Mouse (Mus musculus) heart, adult 2 months (tissue): ENCODE data around the gene Fn3krp. TPM values are rescaled to one million over a fixed set of nuclear protein-coding genes. Genes with fewer than 3 reads are reported as not detected.

Experiments used
- DNase-seq, 2 experiments: peaks; one replicate each; pipeline ENCODE4 v3.0.0; 2021
- H3K27ac ChIP-seq: fragments of 200-600 bp; 2 replicates; pipeline ENCODE4 v1.8.1; 2022
- H3K27me3 ChIP-seq: fragments of 200-500 bp; 2 replicates; pipeline ENCODE4 v1.6.1; 2012; ENCODE audit warnings: mild to moderate bottlenecking, low read length, inconsistent platforms, mixed read lengths; ENCODE audit not compliant: control insufficient read depth, insufficient read depth
- H3K36me3 ChIP-seq: fragments of 200-500 bp; 2 replicates; pipeline ENCODE4 v1.6.1; 2012; ENCODE audit warnings: low read length, inconsistent platforms; ENCODE audit not compliant: control insufficient read depth, insufficient read depth
- H3K4me1 ChIP-seq: fragments of 200-500 bp; 2 replicates; pipeline ENCODE4 v1.6.1; 2011; ENCODE audit warnings: low read length; ENCODE audit not compliant: control insufficient read depth, insufficient read depth
- H3K4me3 ChIP-seq: fragments of 200-600 bp; 2 replicates; pipeline ENCODE4 v1.8.1; 2022
- H3K79me2 ChIP-seq: fragments of 200-500 bp; replicated peaks from 2 replicates; pipeline ENCODE4 v1.6.1; 2012; ENCODE audit warnings: mild to moderate bottlenecking, inconsistent platforms, low read length, moderate library complexity, mixed read lengths; ENCODE audit not compliant: control insufficient read depth, insufficient read depth
- H3K9ac ChIP-seq: fragments of 200-500 bp; 2 replicates; pipeline ENCODE4 v1.6.1; 2012; ENCODE audit warnings: low read depth, mild to moderate bottlenecking, control low read depth, inconsistent platforms, low read length, mixed read lengths
- CTCF ChIP-seq: fragments of 200-600 bp; IDR thresholded peaks from 2 replicates; pipeline ENCODE4 v1.8.1; 2022; ENCODE audit warnings: antibody characterized with exemption, mild to moderate bottlenecking, moderate library complexity
- EP300 ChIP-seq: fragments of 200-500 bp; IDR thresholded peaks from 2 replicates; pipeline ENCODE4 v1.6.1; 2011; ENCODE audit warnings: low read depth, low read length, control low read depth; ENCODE audit not compliant: insufficient read depth
- POLR2A ChIP-seq: fragments of 200-500 bp; IDR thresholded peaks from 2 replicates; pipeline ENCODE4 v1.6.1; 2011; ENCODE audit warnings: mild to moderate bottlenecking, low read depth, low read length, control low read depth; ENCODE audit not compliant: insufficient read depth
- whole genome bisulfite sequencing: fragments of 180-500 bp; shearing (Covaris S2); methylation state at CpG from one replicate; pipeline ENCODE4 v1.1.7; 2018; 5-methylcytosine and 5-hydroxymethylcytosine counted together
- intact Hi-C: fragments of 180-260 bp; cut with DNase I; formaldehyde crosslinking; loops from one replicate; pipeline ENCODE4 v1.15.1; 2025
- polyA plus RNA-seq: library from polyadenylated mRNA; depleted of rRNA; stranded (reverse); fragments of >200 nt; gene quantifications from 2 replicates; pipeline ENCODE4 v1.2.3, GENCODE M21; 2012
- total RNA-seq, 2 experiments: library from RNA; stranded (reverse); gene quantifications; 2 replicates each; pipeline ENCODE4 v1.2.3; 2021

Fn3krp gene
- total and polyA plus RNA-seq, 3 experiments: 6.2 to 7.1 (median 6.9) TPM

- 77% methylated on average over 5 of the region's 5 CpGs for WGBS
- Histone ChIP-seq H3K79me2 (no peaks in the 10 kb centered on the region), H3K27ac (no peak overlapping the region), H3K27me3 (no peaks in the 10 kb centered on the region), H3K4me1 (peaks cover 11% of the 10 kb centered on the region), H3K4me3 (no peak overlapping the region), H3K9ac (no peak overlapping the region), H3K36me3 (no peaks in the 10 kb centered on the region)
- no peak for TF ChIP-seq POLR2A
- no peak for TF ChIP-seq EP300
- no peak for TF ChIP-seq CTCF
- intact Hi-C loops: no loop called here
- DNase-seq: no peak
Measured at GRCm38 (mm10) chr11:121437236-121437635, 16.0 kb downstream of the Fn3krp start.

- no peaks in the 10 kb centered on the region for H3K79me2 ChIP-seq
- no peaks in the 10 kb centered on the region for H3K27me3 ChIP-seq
- 70% methylated on average over 5 of the region's 5 CpGs for WGBS
- no peak for DNase-seq
- no peak for TF ChIP-seq EP300
- no peak for TF ChIP-seq CTCF
- no peak for TF ChIP-seq POLR2A
- intact Hi-C loops: no loop called here
- no peaks in the 10 kb centered on the region for H3K36me3 ChIP-seq
- no peak overlapping the region for H3K4me3 ChIP-seq
- no peaks in the 10 kb centered on the region for H3K4me1 ChIP-seq
- H3K9ac ChIP-seq: no peak overlapping the region
- no peak overlapping the region for H3K27ac ChIP-seq
Measured at GRCm38 (mm10) chr11:121439686-121440292, 18.6 kb downstream of the Fn3krp start.

GRCm38 (mm10) chr11:121441653-121442052 is 20.5 kb downstream of the Fn3krp start:
- H3K9ac ChIP-seq: no peak overlapping the region
- no peaks in the 10 kb centered on the region for H3K79me2 ChIP-seq
- no peak for DNase-seq
- H3K36me3 ChIP-seq: no peaks in the 10 kb centered on the region
- H3K27ac ChIP-seq: no peak overlapping the region
- H3K4me3 ChIP-seq: no peak overlapping the region
- H3K27me3 ChIP-seq: no peaks in the 10 kb centered on the region
- no peaks in the 10 kb centered on the region for H3K4me1 ChIP-seq
- 85% methylated on average over 4 of the region's 4 CpGs for WGBS
- TF ChIP-seq EP300 (no peak), CTCF (no peak), POLR2A (no peak)
- intact Hi-C loops: no loop called here

- Histone ChIP-seq H3K4me1 (no peaks in the 10 kb centered on the region), H3K27me3 (no peaks in the 10 kb centered on the region), H3K4me3 (no peak overlapping the region), H3K36me3 (no peaks in the 10 kb centered on the region), H3K27ac (no peak overlapping the region), H3K9ac (no peak overlapping the region), H3K79me2 (no peaks in the 10 kb centered on the region)
- no peak for DNase-seq
- intact Hi-C loops: no loop called here
- 38% methylated on average over 2 of the region's 2 CpGs for WGBS
- TF ChIP-seq CTCF (no peak), EP300 (no peak), POLR2A (no peak)
Measured at GRCm38 (mm10) chr11:121442076-121442475, 20.9 kb downstream of the Fn3krp start.

- no peaks in the 10 kb centered on the region for H3K27me3 ChIP-seq
- H3K79me2 ChIP-seq: peaks cover 2% of the 10 kb centered on the region; the same call in 1 of the 2 replicates
- TF ChIP-seq CTCF (no peak), POLR2A (no peak), EP300 (no peak)
- intact Hi-C loops: loop anchor here (5.0 kb wide), 1 partner anchor 99 kb away; the partner anchor contains the start of gene Wdr45b
- no peak for DNase-seq
- WGBS: 37% methylated on average over 9 of the region's 9 CpGs
- H3K36me3 ChIP-seq: no peaks in the 10 kb centered on the region
- H3K9ac ChIP-seq: 0 out of 2 replicates have a peak overlapping the region, but pooled peaks have one; percentile 7
- peaks cover 1% of the 10 kb centered on the region for H3K4me1 ChIP-seq
- no peak overlapping the region; the same call in 1 of the 2 replicates for H3K27ac ChIP-seq
- peak overlapping the region; percentile 93 for H3K4me3 ChIP-seq
Measured at GRCm38 (mm10) chr11:121451216-121451726, 30.1 kb downstream of the Fn3krp start.

GRCm38 (mm10) chr11:121451753-121452635 is 30.8 kb downstream of the Fn3krp start, which contains the start of gene Tbcd:
Gene Tbcd (plus strand): TSS chr11:121451949.
- intact Hi-C loops: loop anchor here (5.0 kb wide), 1 partner anchor 100 kb away; the partner anchor contains the start of gene Wdr45b
- H3K4me3 ChIP-seq: peak within 1 kb of the TSS; percentile 93
- no peaks in the 10 kb centered on the region for H3K36me3 ChIP-seq
- no peaks in the 10 kb centered on the region for H3K27me3 ChIP-seq
- peak within 1 kb of the TSS; percentile 75 for H3K9ac ChIP-seq
- peak within 1 kb of the TSS; percentile 49 for H3K27ac ChIP-seq
- TF ChIP-seq POLR2A: peak; percentile 28; the same call in 1 of the 2 replicates
- TF ChIP-seq EP300: peak; percentile 69; the same call in 1 of the 2 replicates
- peak; percentile 39 for TF ChIP-seq CTCF
- H3K4me1 ChIP-seq: peaks cover 1% of the 10 kb centered on the region
- DNase-seq: peak; percentile 93 to 97
- WGBS: 1% methylated on average over 58 of the region's 58 CpGs
- H3K79me2 ChIP-seq: peaks cover 2% of the 10 kb centered on the region; the same call in 1 of the 2 replicates
